Mouse (Mus musculus): ENCODE data around the gene E2f2.

GRCm38 (mm10) chr4:136171455-136171854 is 739 bp upstream of the E2f2 start:
- no peak for TF ChIP-seq CTCF (IDR thresholded peaks at IDR 0.05; ENCODE audit: low read depth, low read length)
- no peak for TF ChIP-seq GATA1 (IDR thresholded peaks at IDR 0.05; ENCODE audit: borderline replicate concordance, low read length)
- no peak for TF ChIP-seq POLR2AphosphoS5 (IDR thresholded peaks at IDR 0.05; ENCODE audit: insufficient replicate concordance, low read depth, low read length)
- no peak for TF ChIP-seq TAL1 (conservative IDR thresholded peaks at IDR 0.05; ENCODE audit: low read depth, low read length)

Data from G1E (cell line).